Mouse (Mus musculus): ENCODE results near the gene Slc35b4. TPM values are rescaled to one million over a fixed set of nuclear protein-coding genes. Genes with fewer than 3 reads are reported as not detected.

The Slc35b4 gene
- polyA plus RNA-seq, 1 experiment from 2014 or later = 56.6 TPM

- DNase-seq (ENCODE audit: low spot score) (no peak), ATAC-seq (ENCODE audit: low read depth) (no peak)
- no peaks in the 10 kb centered on the region for H3K9me3 ChIP-seq (ENCODE audit: control insufficient read depth, low read length)
- 87% methylated on average over 9 of the region's 9 CpGs for WGBS
- no peak overlapping the region for H3K27ac ChIP-seq (replicated peaks; ENCODE audit: low read depth, low read length)
- H3K9ac ChIP-seq (ENCODE audit: low read depth, low read length) = no peak overlapping the region
- H3K4me1 ChIP-seq (ENCODE audit: control insufficient read depth, insufficient read depth, low read length) = no peaks in the 10 kb centered on the region
- no peaks in the 10 kb centered on the region for H3K36me3 ChIP-seq (ENCODE audit: control insufficient read depth, insufficient read depth, low read length)
- H3K4me2 ChIP-seq (ENCODE audit: low read depth, low read length) = no peak overlapping the region
- H3K27me3 ChIP-seq (replicated peaks; ENCODE audit: control insufficient read depth, insufficient read depth, low read length) = no peaks in the 10 kb centered on the region
- H3K4me3 ChIP-seq (ENCODE audit: low read depth, low read length) = no peak overlapping the region
Observed at GRCm38 (mm10) chr6:34132391-34132790, 44.5 kb downstream of the Slc35b4 start.

- WGBS = 69% methylated on average over 2 of the region's 2 CpGs
- Histone ChIP-seq H3K36me3 (ENCODE audit: control insufficient read depth, insufficient read depth, low read length) (no peaks in the 10 kb centered on the region), H3K4me2 (ENCODE audit: low read depth, low read length) (no peak overlapping the region), H3K27ac (replicated peaks; ENCODE audit: low read depth, low read length) (no peak overlapping the region), H3K27me3 (replicated peaks; ENCODE audit: control insufficient read depth, insufficient read depth, low read length) (no peaks in the 10 kb centered on the region), H3K4me1 (ENCODE audit: control insufficient read depth, insufficient read depth, low read length) (no peaks in the 10 kb centered on the region), H3K9me3 (ENCODE audit: control insufficient read depth, low read length) (no peaks in the 10 kb centered on the region), H3K9ac (ENCODE audit: low read depth, low read length) (no peak overlapping the region), H3K4me3 (ENCODE audit: low read depth, low read length) (no peak overlapping the region)
- ATAC-seq (ENCODE audit: low read depth) (no peak), DNase-seq (ENCODE audit: low spot score) (no peak)
Observed at GRCm38 (mm10) chr6:34129261-34129660, 47.6 kb downstream of the Slc35b4 start.

GRCm38 (mm10) chr6:34124401-34124800 lies 52.5 kb downstream of the Slc35b4 start:
- no peak for DNase-seq (ENCODE audit: low spot score)
- H3K9ac ChIP-seq (ENCODE audit: low read depth, low read length) = no peak overlapping the region
- no peak for ATAC-seq (ENCODE audit: low read depth)
- no peak overlapping the region for H3K4me3 ChIP-seq (ENCODE audit: low read depth, low read length)
- H3K27me3 ChIP-seq (replicated peaks; ENCODE audit: control insufficient read depth, insufficient read depth, low read length) = no peaks in the 10 kb centered on the region
- no peaks in the 10 kb centered on the region for H3K4me1 ChIP-seq (ENCODE audit: control insufficient read depth, insufficient read depth, low read length)
- H3K4me2 ChIP-seq (ENCODE audit: low read depth, low read length) = no peak overlapping the region
- WGBS = 73% methylated on average over 2 of the region's 2 CpGs
- H3K27ac ChIP-seq (replicated peaks; ENCODE audit: low read depth, low read length) = no peak overlapping the region
- no peaks in the 10 kb centered on the region for H3K36me3 ChIP-seq (ENCODE audit: control insufficient read depth, insufficient read depth, low read length)
- no peaks in the 10 kb centered on the region for H3K9me3 ChIP-seq (ENCODE audit: control insufficient read depth, low read length)

GRCm38 (mm10) chr6:34116838-34117478 lies 60.0 kb downstream of the Slc35b4 start:
- Histone ChIP-seq H3K9ac (ENCODE audit: low read depth, low read length) (no peak overlapping the region), H3K27ac (replicated peaks; ENCODE audit: low read depth, low read length) (no peak overlapping the region), H3K9me3 (ENCODE audit: control insufficient read depth, low read length) (no peaks in the 10 kb centered on the region), H3K4me2 (ENCODE audit: low read depth, low read length) (no peak overlapping the region), H3K27me3 (replicated peaks; ENCODE audit: control insufficient read depth, insufficient read depth, low read length) (no peaks in the 10 kb centered on the region), H3K4me1 (ENCODE audit: control insufficient read depth, insufficient read depth, low read length) (no peaks in the 10 kb centered on the region), H3K4me3 (ENCODE audit: low read depth, low read length) (no peak overlapping the region), H3K36me3 (ENCODE audit: control insufficient read depth, insufficient read depth, low read length) (no peaks in the 10 kb centered on the region)
- WGBS = 82% methylated on average over 7 of the region's 7 CpGs
- DNase-seq (ENCODE audit: low spot score) (no peak), ATAC-seq (ENCODE audit: low read depth) (no peak)

GRCm38 (mm10) chr6:34111406-34111805 lies 65.5 kb downstream of the Slc35b4 start:
- H3K4me1 ChIP-seq (ENCODE audit: control insufficient read depth, insufficient read depth, low read length) = no peaks in the 10 kb centered on the region
- H3K27me3 ChIP-seq (replicated peaks; ENCODE audit: control insufficient read depth, insufficient read depth, low read length) = no peaks in the 10 kb centered on the region
- no peaks in the 10 kb centered on the region for H3K36me3 ChIP-seq (ENCODE audit: control insufficient read depth, insufficient read depth, low read length)
- H3K4me3 ChIP-seq (ENCODE audit: low read depth, low read length) = no peak overlapping the region
- no peaks in the 10 kb centered on the region for H3K9me3 ChIP-seq (ENCODE audit: control insufficient read depth, low read length)
- ATAC-seq (ENCODE audit: low read depth) (no peak), DNase-seq (ENCODE audit: low spot score) (no peak)
- H3K9ac ChIP-seq (ENCODE audit: low read depth, low read length) = no peak overlapping the region
- 80% methylated on average over 6 of the region's 6 CpGs for WGBS
- H3K4me2 ChIP-seq (ENCODE audit: low read depth, low read length) = no peak overlapping the region
- no peak overlapping the region for H3K27ac ChIP-seq (replicated peaks; ENCODE audit: low read depth, low read length)

- no peaks in the 10 kb centered on the region for H3K9me3 ChIP-seq (ENCODE audit: control insufficient read depth, low read length)
- no peak overlapping the region for H3K4me2 ChIP-seq (ENCODE audit: low read depth, low read length)
- H3K4me3 ChIP-seq (ENCODE audit: low read depth, low read length) = no peak overlapping the region
- ATAC-seq (ENCODE audit: low read depth) = no peak
- H3K36me3 ChIP-seq (ENCODE audit: control insufficient read depth, insufficient read depth, low read length) = no peaks in the 10 kb centered on the region
- no peak overlapping the region for H3K9ac ChIP-seq (ENCODE audit: low read depth, low read length)
- H3K27me3 ChIP-seq (replicated peaks; ENCODE audit: control insufficient read depth, insufficient read depth, low read length) = no peaks in the 10 kb centered on the region
- DNase-seq (ENCODE audit: low spot score) = no peak
- 67% methylated on average over 10 of the region's 10 CpGs for WGBS
- no peak overlapping the region for H3K27ac ChIP-seq (replicated peaks; ENCODE audit: low read depth, low read length)
- no peaks in the 10 kb centered on the region for H3K4me1 ChIP-seq (ENCODE audit: control insufficient read depth, insufficient read depth, low read length)
Observed at GRCm38 (mm10) chr6:34110571-34110970, 66.3 kb downstream of the Slc35b4 start.

Other genes starting within 250 kb of the Slc35b4 start
- gene Lrguk, start 147.7 kb downstream of the Slc35b4 start, polyA plus RNA-seq (2014; fragmentation: Nextera tagmentation; extraction: Ambion mirVana) = 1.1 and 1.6 TPM in 2 replicates
- gene Akr1b3, start 140.4 kb upstream of the Slc35b4 start, polyA plus RNA-seq (2014; fragmentation: Nextera tagmentation; extraction: Ambion mirVana) = 182 and 187 TPM in 2 replicates
- gene Akr1b8, start 177.0 kb upstream of the Slc35b4 start, polyA plus RNA-seq (2014; fragmentation: Nextera tagmentation; extraction: Ambion mirVana) = 7.9 and 11.0 TPM in 2 replicates
- 15.9 and 16.2 TPM in 2 replicates for gene Akr1b10, start 207.1 kb upstream of the Slc35b4 start, polyA plus RNA-seq (2014; fragmentation: Nextera tagmentation; extraction: Ambion mirVana)
- not detected in 2 replicates for gene Akr1b7, start 235.2 kb upstream of the Slc35b4 start, polyA plus RNA-seq (2014; fragmentation: Nextera tagmentation; extraction: Ambion mirVana)